Mouse (Mus musculus): ENCODE measurements at regions not wholly inside any gene's neighbourhood (a gene's known extent, or its start where the extent isn't known, plus 50 kb on each side); places are given as distances from the start of the nearest gene placed in this dataset.

- DNase-seq (ENCODE audit: low spot score in 2 of 2) = peak in 1 of 2 experiments; percentile 11
These were observed 271.9 kb downstream of the 4930544G11Rik start for GRCm38 (mm10) chr6:66224164-66224903.

GRCm38 (mm10) chr6:66236368-66236767 is 284.0 kb downstream of the 4930544G11Rik start:
- DNase-seq (ENCODE audit: low spot score in 2 of 2) = no peak

GRCm38 (mm10) chr6:66255378-66255777 is 279.8 kb upstream of the Mad2l1 start:
- DNase-seq (ENCODE audit: low spot score in 2 of 2) = no peak

GRCm38 (mm10) chr6:66263429-66263828 is 271.8 kb upstream of the Mad2l1 start:
- DNase-seq (ENCODE audit: low spot score in 2 of 2) = no peak

- peak in 1 of 2 experiments; percentile 13 for DNase-seq (ENCODE audit: low spot score in 2 of 2)
These were observed 271.3 kb upstream of the Mad2l1 start for GRCm38 (mm10) chr6:66263918-66264317.

GRCm38 (mm10) chr6:66268427-66268826 is 266.8 kb upstream of the Mad2l1 start:
- DNase-seq (ENCODE audit: low spot score in 2 of 2) = no peak

- no peak for DNase-seq (ENCODE audit: low spot score in 2 of 2)
These were observed 263.6 kb upstream of the Mad2l1 start for GRCm38 (mm10) chr6:66271414-66272206.

- DNase-seq (ENCODE audit: low spot score in 2 of 2) = no peak
These were observed 263.0 kb upstream of the Mad2l1 start for GRCm38 (mm10) chr6:66272216-66272615.

GRCm38 (mm10) chr6:66274737-66275136 is 260.5 kb upstream of the Mad2l1 start:
- no peak for DNase-seq (ENCODE audit: low spot score in 2 of 2)

- DNase-seq (ENCODE audit: low spot score in 2 of 2) = no peak
These were observed 254.5 kb upstream of the Mad2l1 start for GRCm38 (mm10) chr6:66280701-66281100.

- DNase-seq (ENCODE audit: low spot score in 2 of 2) = no peak
These were observed 252.5 kb upstream of the Mad2l1 start for GRCm38 (mm10) chr6:66282566-66283115.

GRCm38 (mm10) chr6:66283521-66283920 is 251.7 kb upstream of the Mad2l1 start:
- DNase-seq (ENCODE audit: low spot score in 2 of 2) = no peak

GRCm38 (mm10) chr6:66287607-66288006 is 247.6 kb upstream of the Mad2l1 start:
- DNase-seq (ENCODE audit: low spot score in 2 of 2) = no peak

GRCm38 (mm10) chr6:66289196-66289595 is 246.0 kb upstream of the Mad2l1 start:
- DNase-seq (ENCODE audit: low spot score in 2 of 2) = no peak

GRCm38 (mm10) chr6:66291576-66291975 is 243.6 kb upstream of the Mad2l1 start:
- no peak for DNase-seq (ENCODE audit: low spot score in 2 of 2)

- no peak for DNase-seq (ENCODE audit: low spot score in 2 of 2)
These were observed 237.1 kb upstream of the Mad2l1 start for GRCm38 (mm10) chr6:66298056-66298455.

GRCm38 (mm10) chr6:66300189-66300588 is 235.0 kb upstream of the Mad2l1 start:
- DNase-seq (ENCODE audit: low spot score in 2 of 2) = no peak

GRCm38 (mm10) chr6:66344848-66345247 is 190.3 kb upstream of the Mad2l1 start:
- no peak for DNase-seq (ENCODE audit: low spot score in 2 of 2)

- no peak for DNase-seq (ENCODE audit: low spot score in 2 of 2)
These were observed 187.8 kb upstream of the Mad2l1 start for GRCm38 (mm10) chr6:66347356-66347755.

GRCm38 (mm10) chr6:66361130-66361529 is 174.1 kb upstream of the Mad2l1 start:
- DNase-seq (ENCODE audit: low spot score in 2 of 2) = peak in 1 of 2 experiments; percentile 17

- peak in 1 of 2 experiments; percentile 9 for DNase-seq (ENCODE audit: low spot score in 2 of 2)
These were observed 167.9 kb upstream of the Mad2l1 start for GRCm38 (mm10) chr6:66367263-66367662.

- DNase-seq (ENCODE audit: low spot score in 2 of 2) = no peak
These were observed 153.8 kb upstream of the Mad2l1 start for GRCm38 (mm10) chr6:66381279-66381934.
